In the genomic region with DNA sequence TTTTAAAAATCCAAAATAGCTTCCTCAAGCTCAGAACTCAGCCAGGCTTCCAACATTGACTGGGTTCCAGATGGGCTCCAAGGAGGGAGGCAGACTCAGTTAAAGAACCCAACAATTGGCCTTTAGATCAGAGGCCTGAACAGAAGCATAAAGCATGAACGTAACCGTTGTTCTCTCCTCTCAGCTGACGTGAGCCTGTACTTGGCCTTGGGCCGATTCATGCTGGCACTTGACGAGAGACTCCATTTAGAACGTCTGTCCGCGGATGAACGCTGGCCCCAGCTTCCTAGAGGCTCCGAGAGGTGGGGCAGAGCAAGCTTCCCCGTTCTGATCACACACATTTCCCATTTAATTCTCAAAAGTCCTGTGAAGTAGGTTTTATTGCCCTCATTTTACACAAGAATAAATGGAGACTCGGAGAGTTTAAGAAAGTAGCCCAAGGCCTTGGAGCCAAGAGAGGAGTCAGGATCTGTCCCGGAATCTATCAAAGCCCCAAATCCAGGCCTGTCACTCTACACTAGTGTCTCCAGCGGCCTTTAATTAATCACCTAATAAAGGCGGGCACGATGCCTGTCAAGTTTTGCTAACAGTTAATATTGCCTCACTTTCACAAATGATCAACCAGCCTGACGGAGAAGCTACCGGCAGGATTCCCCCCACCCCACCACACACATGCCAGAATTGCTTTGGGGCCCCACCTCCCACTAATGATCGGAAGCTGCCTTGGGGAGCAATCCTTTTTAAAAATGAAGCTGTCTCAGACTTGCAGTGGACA, we compare ENCODE assay signal across 10 mouse cellular contexts. TPM values are rescaled to one million over a fixed set of nuclear protein-coding genes. Genes with fewer than 3 reads are reported as not detected.
A peak's percentile ranks its signal among the peaks of the same experiment; 100 is the strongest.
DNase-seq lines count a peak whose midpoint lies in the region; ATAC-seq and TF ChIP-seq lines count a peak whose summit lies in the region.
"Had no signal": no experiment of that assay in that cellular context is flagged by ENCODE, and none has a peak within 500 bp of the region (broad histone marks: within the 10 kb centered on the region; RNA-seq: fewer than 3 reads in every experiment).

No protein-coding gene starts in this region.

- H3K36me3 ChIP-seq in forebrain, embryonic 11.5 days (ENCODE audit: control insufficient read depth, insufficient read depth, low read length), result no peaks in the 10 kb centered on the region
- no peaks in the 10 kb centered on the region for H3K36me3 ChIP-seq in midbrain, embryonic 16.5 days (ENCODE audit: control insufficient read depth, insufficient read depth, low read length)
- H3K36me3 ChIP-seq in liver, embryonic 12.5 days, result no peaks in the 10 kb centered on the region

- DNase-seq in gastrocnemius, adult 2 months, result peak; percentile 64
- no peak for DNase-seq in gastrocnemius, postnatal 36 days
- peak; percentile 71 for DNase-seq in adrenal gland, postnatal 10 days
- peak; percentile 63 for DNase-seq in forebrain, embryonic 11.5 days (ENCODE audit: low spot score)
- peak; percentile 48 to 64 for DNase-seq in kidney, postnatal 25 days

- H3K4me1 ChIP-seq in forebrain, embryonic 11.5 days (replicated peaks; ENCODE audit: control insufficient read depth, insufficient read depth, low read length), result peaks cover 26% of the 10 kb centered on the region; the same call in 1 of the 2 replicates
- H3K4me1 ChIP-seq in midbrain, embryonic 16.5 days (ENCODE audit: control insufficient read depth, insufficient read depth, low read length), result peaks cover 31% of the 10 kb centered on the region
- H3K4me1 ChIP-seq in liver, embryonic 12.5 days, result no peaks in the 10 kb centered on the region

- H3K27ac ChIP-seq in gastrocnemius, adult 2 months, result no peak overlapping the region
- peak overlapping the region; percentile 68; the same call in 1 of the 2 replicates for H3K27ac ChIP-seq in forebrain, embryonic 11.5 days (ENCODE audit: low read depth, low read length)
- H3K27ac ChIP-seq in midbrain, embryonic 16.5 days (ENCODE audit: low read length), result peak overlapping the region; percentile 60
- H3K27ac ChIP-seq in liver, embryonic 12.5 days, result no peak overlapping the region

- ATAC-seq in forebrain, embryonic 11.5 days (replicated peaks; ENCODE audit: low FRiP score), result no peak
- 0 out of 2 replicates have a peak, but pooled peaks have one; percentile 36 for ATAC-seq in midbrain, embryonic 16.5 days
- no peak for ATAC-seq in liver, embryonic 12.5 days
- ATAC-seq in erythroid progenitor cell, adult 5-6 weeks (replicated peaks; ENCODE audit: low FRiP score, poor library complexity, severe bottlenecking), result no peak

- 41% methylated on average over 19 of the region's 19 CpGs for WGBS in forebrain, embryonic 11.5 days
- 23% methylated on average over 19 of the region's 19 CpGs for WGBS in midbrain, embryonic 16.5 days
- 71% methylated on average over 19 of the region's 19 CpGs for WGBS in liver, embryonic 12.5 days (ENCODE audit: insufficient replicate concordance)

- intact Hi-C loops in gastrocnemius, adult 2 months (cut with DNase I), result no loop called here
- intact Hi-C loops in gastrocnemius, postnatal 36 days (cut with DNase I), result no loop called here

- H3K9ac ChIP-seq in forebrain, embryonic 11.5 days (ENCODE audit: low read length), result no peak overlapping the region
- peak overlapping the region; percentile 14; the same call in 1 of the 2 replicates for H3K9ac ChIP-seq in midbrain, embryonic 16.5 days (ENCODE audit: low read depth, low read length)
- no peak overlapping the region for H3K9ac ChIP-seq in liver, embryonic 12.5 days

- H3K9me3 ChIP-seq in forebrain, embryonic 11.5 days (ENCODE audit: control insufficient read depth, low read length), result no peaks in the 10 kb centered on the region
- no peaks in the 10 kb centered on the region for H3K9me3 ChIP-seq in midbrain, embryonic 16.5 days (replicated peaks; ENCODE audit: control insufficient read depth, low read length, poor library complexity, severe bottlenecking)
- H3K9me3 ChIP-seq in liver, embryonic 12.5 days (replicated peaks), result 0 out of 2 replicates have a peak, but pooled peaks cover under 1% of the 10 kb centered on the region

- no peak overlapping the region for H3K4me3 ChIP-seq in gastrocnemius, adult 2 months
- no peak overlapping the region for H3K4me3 ChIP-seq in forebrain, embryonic 11.5 days (ENCODE audit: low read depth, low read length)
- H3K4me3 ChIP-seq in midbrain, embryonic 16.5 days (ENCODE audit: low read depth, low read length), result no peak overlapping the region
- H3K4me3 ChIP-seq in liver, embryonic 12.5 days, result no peak overlapping the region

- no peak overlapping the region for H3K4me2 ChIP-seq in forebrain, embryonic 11.5 days (ENCODE audit: low read depth, low read length, severe bottlenecking)
- H3K4me2 ChIP-seq in midbrain, embryonic 16.5 days (ENCODE audit: low read length), result no peak overlapping the region
- no peak overlapping the region for H3K4me2 ChIP-seq in liver, embryonic 12.5 days

- H3K27me3 ChIP-seq in forebrain, embryonic 11.5 days (ENCODE audit: control insufficient read depth, insufficient read depth, low read length), result no peaks in the 10 kb centered on the region
- no peaks in the 10 kb centered on the region for H3K27me3 ChIP-seq in midbrain, embryonic 16.5 days (ENCODE audit: control insufficient read depth, insufficient read depth, low read depth, low read length)
- peaks cover 42% of the 10 kb centered on the region for H3K27me3 ChIP-seq in liver, embryonic 12.5 days (replicated peaks)

- no peak for TF ChIP-seq CTCF in gastrocnemius, adult 2 months (IDR thresholded peaks at IDR 0.05)

RNA-seq across cellular contexts. Expression of gene Ccdc182, which starts 17.1 kb away (rescaled TPM):
- total RNA-seq in gastrocnemius, adult 2 months (2021), result not detected
- total RNA-seq in gastrocnemius, postnatal 36 days (2021), result not detected
- not detected for total RNA-seq in adrenal gland, postnatal 10 days (2021)
- polyA plus RNA-seq in forebrain, embryonic 11.5 days (2014; fragmentation: Nextera tagmentation; extraction: Ambion mirVana), result 0.23 and 0.94 TPM in 2 replicates
- polyA plus RNA-seq in midbrain, embryonic 16.5 days (2015; fragmentation: Nextera tagmentation; extraction: Ambion mirVana), result 0.17 TPM in 1 of 2 replicates, not detected in the other
- polyA plus RNA-seq in liver, embryonic 12.5 days (2016; fragmentation: Nextera tagmentation; extraction: Ambion mirVana), result 0.10 and 0.14 TPM in 2 replicates
- total RNA-seq in erythroid progenitor cell, adult 5-6 weeks (2015; ENCODE audit: low replicate concordance), result not detected in 2 replicates
- total RNA-seq in erythroid progenitor cell, adult 5-6 weeks (2017; ENCODE audit: low replicate concordance), result not detected in 2 replicates
- total RNA-seq: left cerebral cortex, adult 8-10 months had no signal
- polyA plus RNA-seq: small intestine, adult 2 months had no signal

Comparison
In these comparisons a context has a peak if more than half of its experiments do, and no peak if none do; other contexts are left out.
1. DNase-seq: peak in gastrocnemius, adult 2 months (single experiment), adrenal gland, postnatal 10 days (single experiment), forebrain, embryonic 11.5 days (single experiment) and kidney, postnatal 25 days (2 of 2); none in gastrocnemius, postnatal 36 days (0 of 2).
2. H3K27ac ChIP-seq: peak in forebrain, embryonic 11.5 days (single experiment) and midbrain, embryonic 16.5 days (single experiment); none in gastrocnemius, adult 2 months (single experiment) and liver, embryonic 12.5 days (single experiment).